Mouse (Mus musculus) olfactory bulb, adult 2 months (tissue): ENCODE measurements around the gene Olfr873.
"Not testable (repeated sequence)": the region's sequence is repeated elsewhere in the genome, so short reads cannot be mapped to it uniquely, and the experiment has no call there.

ENCODE experiments used
- CTCF ChIP-seq: fragments of 200-500 bp; IDR thresholded peaks from 2 replicates; pipeline ENCODE4 v1.5.1; 2012; ENCODE audit warnings: low read depth, mild to moderate bottlenecking, low read length, moderate library complexity; ENCODE audit not compliant: insufficient read depth
- POLR2A ChIP-seq: fragments of 200-500 bp; IDR thresholded peaks from 2 replicates; pipeline ENCODE4 v1.6.1; 2012; ENCODE audit warnings: mild to moderate bottlenecking, low read depth, low read length, moderate library complexity; ENCODE audit not compliant: insufficient read depth

GRCm38 (mm10) chr9:20295562-20295961, 2.8 kb upstream of the Olfr873 start:
- TF ChIP-seq POLR2A, CTCF: not testable (repeated sequence)
